Mouse (Mus musculus) right cerebral cortex, postnatal 14 days (tissue): ENCODE measurements at regions not wholly inside any gene's neighbourhood (a gene's known extent, or its start where the extent isn't known, plus 50 kb on each side); places are given as distances from the start of the nearest gene placed in this dataset.

Experiments used
- DNase-seq: peaks from one replicate; pipeline ENCODE4 v3.0.0; 2022

DNA sequence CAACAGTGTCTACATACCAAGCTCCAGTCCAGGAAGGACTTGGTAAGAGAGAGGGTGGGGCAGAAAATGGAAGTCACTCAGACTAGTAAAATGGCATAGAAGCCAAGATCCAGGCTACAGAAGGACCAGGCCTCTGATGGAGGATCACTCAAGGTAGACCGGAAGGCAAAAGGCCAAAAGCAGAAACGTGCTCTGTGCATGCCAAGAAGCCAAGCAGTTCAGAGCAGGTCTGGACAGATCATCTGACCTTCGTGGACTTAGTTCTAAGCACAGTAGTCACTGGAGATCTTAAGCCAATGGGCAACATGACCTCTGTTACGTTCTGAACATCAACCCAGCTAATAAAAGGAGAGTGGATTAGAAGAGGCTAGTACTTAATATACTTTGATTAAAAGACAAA, 90.6 kb upstream of the Sesn3 start:
- no peak for DNase-seq

GRCm38 (mm10) chr9:14185681-14186080, 89.2 kb upstream of the Sesn3 start:
- DNase-seq = no peak

- DNase-seq = no peak
Measured at GRCm38 (mm10) chr9:14187753-14188152, 87.1 kb upstream of the Sesn3 start.

DNA sequence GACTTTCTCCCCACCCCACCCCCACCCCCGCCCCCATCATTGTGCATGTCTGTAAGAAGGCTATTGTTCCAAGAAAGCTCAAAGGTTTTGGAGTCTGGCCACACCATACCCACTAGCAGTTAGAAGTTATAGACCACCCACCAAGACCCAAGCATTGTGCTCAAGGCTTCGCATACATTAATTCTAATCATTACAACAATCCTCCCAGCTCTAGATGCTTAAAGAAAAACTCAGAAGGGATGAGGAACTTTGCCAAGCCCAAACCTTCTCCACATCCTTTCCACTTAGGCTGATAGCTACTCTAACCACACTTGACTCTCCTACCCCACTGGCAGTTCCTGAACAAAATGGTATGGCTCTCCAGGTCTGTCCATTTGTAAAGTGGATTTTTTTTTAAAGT, 86.4 kb upstream of the Sesn3 start:
- no peak for DNase-seq

GRCm38 (mm10) chr9:14190660-14191059, 84.2 kb upstream of the Sesn3 start:
- no peak for DNase-seq

- DNase-seq = no peak
Measured at GRCm38 (mm10) chr9:14194748-14195147, 80.1 kb upstream of the Sesn3 start.

DNA sequence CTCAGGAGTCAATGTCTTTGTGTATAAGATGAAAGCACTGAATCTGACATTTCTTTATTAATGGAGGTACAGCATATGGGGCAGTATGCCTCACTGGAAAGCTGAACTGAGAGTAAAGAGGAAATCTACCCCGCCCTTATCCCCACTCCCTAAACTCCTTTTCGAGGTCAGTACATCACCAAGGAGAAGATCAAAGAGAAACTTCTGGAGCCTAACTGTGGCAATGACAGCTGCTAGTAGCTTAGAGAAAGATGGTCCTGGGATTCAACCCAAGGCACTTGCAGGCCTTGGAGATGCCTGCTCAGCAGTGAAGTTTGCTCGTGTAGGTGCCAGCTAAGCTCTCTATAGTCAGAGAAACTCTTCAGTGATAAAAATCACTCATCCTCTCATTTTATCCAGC, 75.8 kb upstream of the Sesn3 start:
- no peak for DNase-seq

- no peak for DNase-seq
Measured at GRCm38 (mm10) chr9:14199983-14200700, 74.7 kb upstream of the Sesn3 start.

GRCm38 (mm10) chr9:14200852-14201251, 74.0 kb upstream of the Sesn3 start:
- DNase-seq = no peak

- no peak for DNase-seq
Measured at GRCm38 (mm10) chr9:14202551-14203306, 72.1 kb upstream of the Sesn3 start.

GRCm38 (mm10) chr9:14203307-14203695, 71.6 kb upstream of the Sesn3 start:
- no peak for DNase-seq

- no peak for DNase-seq
Measured at GRCm38 (mm10) chr9:14203768-14204416, 71.0 kb upstream of the Sesn3 start.

- DNase-seq = no peak
Measured at GRCm38 (mm10) chr9:14204817-14205216, 70.0 kb upstream of the Sesn3 start.

GRCm38 (mm10) chr9:14206838-14207560, 67.9 kb upstream of the Sesn3 start:
- DNase-seq = no peak

GRCm38 (mm10) chr9:14207561-14207936, 67.3 kb upstream of the Sesn3 start:
- no peak for DNase-seq

- DNase-seq = no peak
Measured at GRCm38 (mm10) chr9:14213283-14213682, 61.6 kb upstream of the Sesn3 start.

DNA sequence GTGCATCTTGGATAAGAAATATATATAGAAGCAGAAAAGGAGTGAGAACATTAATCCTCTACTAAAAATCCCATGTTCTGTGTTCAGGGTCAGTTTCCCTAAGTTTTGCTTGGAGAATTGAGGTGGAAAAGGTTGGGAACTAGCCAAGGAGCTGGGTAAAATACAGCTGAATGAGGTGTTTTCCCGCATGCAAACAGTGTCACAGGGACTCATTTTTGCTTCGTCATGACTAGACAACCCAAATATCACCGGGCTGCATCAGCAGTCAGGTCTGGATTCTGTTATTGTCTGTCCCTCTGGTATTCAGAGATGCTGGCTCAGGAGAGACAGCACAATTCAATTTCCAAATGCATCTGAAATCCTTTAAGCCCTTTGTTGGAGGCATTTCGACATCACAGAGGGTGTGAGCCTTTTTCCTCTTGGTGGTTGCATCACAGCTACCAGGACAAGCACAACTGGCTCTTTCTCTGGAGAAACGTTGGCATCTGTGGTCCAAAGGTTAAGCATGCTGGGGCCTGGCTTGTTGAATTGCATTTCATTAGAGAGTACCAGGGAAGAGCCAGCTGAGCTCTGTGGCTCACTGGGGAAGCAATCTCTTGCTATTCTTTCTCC, 59.6 kb upstream of the Sesn3 start:
- DNase-seq = no peak

DNA sequence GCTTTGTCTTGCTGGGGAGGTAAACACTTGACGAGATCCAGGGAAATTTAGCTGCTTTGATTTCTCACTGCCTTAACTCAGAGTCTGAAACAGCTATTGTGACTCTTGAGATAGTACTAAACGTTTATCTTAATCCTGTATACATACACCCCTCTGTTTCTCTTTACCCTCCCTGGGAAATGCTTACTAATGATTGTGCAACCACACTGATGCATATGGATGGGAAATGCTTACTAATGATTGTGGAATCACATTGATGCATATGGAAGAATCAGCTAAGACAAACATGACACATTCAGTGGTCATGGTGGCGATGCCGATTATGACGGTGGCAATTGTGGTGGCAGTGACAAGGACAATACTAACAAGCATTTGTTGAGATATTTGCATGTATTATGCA, 58.9 kb upstream of the Sesn3 start:
- no peak for DNase-seq

DNA sequence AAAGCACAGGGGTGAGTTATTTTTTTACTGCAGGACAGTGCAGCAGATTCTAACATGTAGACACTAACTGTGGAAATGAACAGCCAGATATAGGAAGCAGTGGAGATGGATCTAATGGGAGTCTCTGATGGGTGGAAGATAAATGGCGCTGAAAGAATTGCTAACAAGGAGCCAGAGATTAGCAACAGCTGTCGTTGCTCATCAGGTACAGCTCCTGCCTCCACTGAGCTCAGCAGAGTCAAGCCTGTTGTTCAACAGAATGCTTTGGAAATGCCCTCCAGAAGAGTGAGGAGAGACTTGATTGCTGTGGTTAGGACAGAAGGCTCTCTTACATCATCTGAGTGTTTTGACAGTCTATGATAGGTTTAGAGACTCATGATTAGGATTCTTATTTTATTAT, 51.9 kb upstream of the Sesn3 start:
- no peak for DNase-seq
